Mouse (Mus musculus): Measurements from ENCODE around the gene Mrpl51.

Mrpl51 gene

DNA sequence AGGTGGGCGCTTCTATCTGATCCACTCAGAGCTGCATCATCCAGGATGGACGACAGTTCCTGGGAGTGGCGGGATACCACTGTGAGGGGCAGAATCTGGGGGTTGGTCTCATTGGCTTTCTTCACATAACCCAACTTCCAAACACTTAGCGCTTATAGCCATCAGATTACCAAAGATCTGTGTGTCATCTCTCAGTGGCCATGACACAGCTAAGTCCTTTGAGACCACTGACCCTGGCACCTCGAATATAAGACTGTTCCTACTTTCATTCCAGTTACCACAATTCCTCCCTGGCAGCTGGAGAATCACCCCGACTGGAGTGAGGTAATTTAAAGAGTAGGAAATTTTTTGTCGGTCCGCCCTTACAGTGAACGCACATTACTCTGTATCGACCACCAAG lies 5.4 kb upstream of the Mrpl51 start:
- in situ Hi-C loops (cut with MboI, MseI): loop anchor here (5.0 kb wide), 1 partner anchor 41 kb away; no protein-coding TSS in a partner anchor

DNA sequence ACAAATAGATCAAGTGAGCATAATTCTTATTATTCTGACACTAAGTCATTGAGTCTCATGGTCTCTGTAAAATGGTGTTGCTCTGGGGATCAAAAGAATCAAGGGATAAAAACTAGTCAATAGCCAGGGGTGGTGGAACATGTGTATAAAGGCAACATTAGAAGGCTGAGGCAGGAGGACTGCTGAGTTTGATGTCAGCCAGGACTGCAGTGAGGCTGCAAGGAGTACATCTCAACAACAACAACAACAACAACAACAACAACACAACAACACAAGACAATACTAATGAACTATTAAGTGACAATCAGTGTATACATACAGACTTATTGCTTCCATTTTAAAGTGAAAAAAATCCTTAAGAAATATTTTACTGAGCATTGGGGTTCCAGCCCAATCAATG lies 785 bp upstream of the Mrpl51 start:
- in situ Hi-C loops (cut with MboI, MseI): loop anchor here (5.0 kb wide), 1 partner anchor 81 kb away; no protein-coding TSS in a partner anchor

DNA sequence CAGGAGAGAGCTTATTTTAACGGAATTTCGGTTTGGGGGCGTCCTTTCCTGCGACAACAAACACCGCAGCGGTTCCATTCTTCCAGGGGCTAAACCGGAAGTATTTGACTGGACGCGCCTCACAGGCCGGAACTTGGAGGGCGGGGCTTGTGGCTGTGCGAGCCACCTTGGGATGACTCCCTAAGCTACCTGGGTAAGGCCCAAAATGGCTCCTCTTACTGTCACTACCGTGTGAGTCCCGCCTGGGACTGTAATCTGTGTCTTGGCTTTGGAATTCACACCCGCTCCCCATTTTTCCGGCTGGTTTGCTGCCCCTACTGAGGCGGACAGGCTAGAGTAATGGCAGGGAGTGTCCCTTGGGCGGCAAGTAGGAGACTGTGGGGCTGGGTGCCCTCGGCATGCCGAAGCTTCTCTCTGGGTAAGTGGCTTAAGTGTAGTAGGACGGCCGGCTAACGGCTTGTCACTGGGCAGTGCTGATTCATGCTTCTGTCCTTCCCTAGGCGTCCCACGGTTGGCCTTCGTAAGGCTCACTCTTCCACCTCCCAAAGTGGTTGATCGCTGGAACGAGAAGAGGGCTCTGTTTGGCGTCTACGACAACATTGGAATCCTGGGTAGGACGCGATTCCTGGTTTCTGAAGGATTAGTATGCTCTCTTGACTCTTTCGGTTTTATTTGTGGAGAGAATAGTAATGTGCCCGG lies 564 bp downstream of the Mrpl51 start:
- in situ Hi-C loops (cut with MboI, MseI): loop anchor here (5.0 kb wide), 1 partner anchor 80 kb away; no protein-coding TSS in a partner anchor

DNA sequence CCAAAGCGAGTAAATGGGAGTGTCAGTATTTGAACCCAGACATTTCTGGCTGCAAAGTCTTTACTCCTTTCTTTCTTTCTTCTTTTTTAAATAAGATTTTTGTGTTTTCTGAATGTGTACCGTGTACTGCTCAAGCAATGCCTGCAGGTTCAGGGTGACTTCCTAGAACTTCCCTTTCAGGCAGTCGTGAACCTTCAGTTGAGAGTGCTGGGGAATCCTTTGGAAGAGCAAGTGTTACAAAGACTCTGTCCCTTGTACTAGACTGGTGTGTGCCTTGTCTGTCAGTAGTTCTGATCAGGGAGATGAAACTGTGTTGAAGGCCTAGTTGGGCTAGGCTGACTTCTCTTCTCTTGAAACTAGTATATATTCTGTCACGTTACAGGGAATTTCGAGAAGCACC lies 1.2 kb downstream of the Mrpl51 start:
- in situ Hi-C loops (cut with MboI, MseI): loop anchor here (5.0 kb wide), 1 partner anchor 79 kb away; no protein-coding TSS in a partner anchor

DNA sequence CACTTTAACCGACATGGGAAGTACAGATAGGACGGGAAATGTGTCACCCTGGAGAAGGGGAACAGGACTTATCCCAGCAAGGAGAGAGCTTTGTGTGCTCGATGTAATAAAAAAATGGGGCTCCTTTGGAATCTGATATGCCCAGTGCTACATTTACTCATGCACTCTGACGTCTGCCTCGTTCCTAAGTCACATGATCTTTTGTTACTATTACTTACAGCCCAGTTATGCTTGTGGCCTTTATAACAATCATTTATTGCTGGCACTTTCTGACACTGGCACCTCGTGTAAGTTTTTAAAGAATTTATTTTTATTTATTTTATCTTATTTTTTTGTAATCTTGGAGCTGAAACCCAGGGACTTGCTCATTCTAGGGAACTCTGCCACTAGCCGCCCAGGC lies 1.8 kb downstream of the Mrpl51 start:
- in situ Hi-C loops (cut with MboI, MseI): loop anchor here (5.0 kb wide), 1 partner anchor 79 kb away; no protein-coding TSS in a partner anchor

DNA sequence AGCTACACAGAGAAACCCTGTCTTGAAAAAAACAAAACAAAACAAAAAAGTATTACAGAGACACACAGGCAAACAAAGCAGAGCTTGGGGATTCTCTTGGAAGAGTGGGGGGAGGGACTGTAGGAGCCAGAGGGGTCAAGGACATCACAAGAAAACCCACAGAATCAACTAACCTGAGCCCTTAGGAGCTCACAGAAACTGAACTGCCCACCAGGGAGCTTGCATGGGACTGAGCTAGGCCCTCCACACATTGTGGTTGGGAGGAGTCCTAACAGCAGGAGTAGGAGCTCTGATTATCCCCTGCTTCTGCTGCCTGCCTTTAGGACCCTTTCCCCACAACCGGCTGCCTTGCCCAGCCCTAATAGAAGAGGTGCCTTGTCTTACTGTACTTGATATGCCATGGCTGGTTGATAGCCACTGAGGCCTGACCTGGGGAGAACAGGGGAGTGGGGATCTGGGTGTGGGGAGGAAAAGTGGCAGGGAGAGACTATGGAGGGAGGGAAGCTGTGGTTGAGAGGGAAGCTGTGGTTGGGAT lies 4.0 kb downstream of the Mrpl51 start:
- in situ Hi-C loops (cut with MboI, MseI): no loop called here

DNA sequence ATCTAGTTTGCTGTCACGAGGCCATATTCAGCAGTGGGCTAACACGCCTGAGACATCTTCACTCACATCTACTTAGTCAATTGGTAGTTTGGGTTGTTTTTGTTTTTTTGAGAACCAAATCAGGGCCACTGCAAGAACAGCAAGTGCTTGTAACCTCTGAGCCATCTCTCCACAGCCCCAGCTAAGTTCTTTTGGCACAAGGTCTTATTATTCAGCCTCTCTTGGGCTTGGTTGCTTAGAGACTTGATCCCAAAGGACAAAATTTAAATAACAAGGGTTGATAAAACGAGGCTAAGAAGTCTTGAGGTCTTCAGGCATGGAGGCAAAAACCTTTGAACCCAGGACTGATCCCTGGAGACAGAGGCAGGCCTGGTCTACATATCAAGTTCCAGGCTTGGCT lies 4.7 kb downstream of the Mrpl51 start:
- in situ Hi-C loops (cut with MboI, MseI): no loop called here

DNA sequence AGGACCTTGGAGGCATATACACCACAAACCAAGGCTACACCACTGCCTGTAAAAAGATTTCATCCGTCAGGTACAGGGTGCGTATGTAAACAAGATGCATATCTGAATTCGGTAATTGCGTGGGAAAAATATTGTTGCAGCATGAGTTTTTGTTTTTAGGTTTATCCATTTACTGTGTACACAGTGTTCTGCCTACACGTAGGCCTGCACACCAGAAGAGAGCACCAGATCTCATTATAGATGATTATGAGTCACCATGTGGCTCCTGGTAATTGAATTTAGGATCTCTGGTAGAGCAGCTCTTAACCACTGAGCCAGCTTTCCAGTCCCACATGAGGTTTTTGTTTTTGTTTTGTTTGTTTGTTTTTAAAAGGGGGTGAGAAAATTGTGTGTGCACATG lies 5.6 kb downstream of the Mrpl51 start:
- in situ Hi-C loops (cut with MboI, MseI): no loop called here

DNA sequence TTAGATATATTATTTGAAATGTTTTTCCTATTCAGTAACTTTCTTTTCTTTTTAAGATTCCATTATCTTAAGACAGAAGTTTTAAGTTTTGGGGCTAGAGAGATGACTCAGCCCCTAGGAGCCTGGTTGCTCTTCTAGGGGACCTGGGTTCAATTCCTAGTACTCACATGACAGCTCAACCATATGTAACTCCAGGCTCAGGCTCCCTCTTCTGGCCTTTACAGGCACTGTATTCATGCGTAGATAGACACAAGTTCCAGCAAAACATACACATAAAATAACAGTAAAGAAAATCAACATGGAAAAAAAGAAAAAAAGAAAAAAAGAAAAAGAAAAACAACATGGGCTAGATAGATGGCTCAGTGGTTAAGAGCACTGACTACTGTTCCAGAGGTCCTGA lies 18.8 kb downstream of the Mrpl51 start:
- in situ Hi-C loops (cut with MboI, MseI): no loop called here

DNA sequence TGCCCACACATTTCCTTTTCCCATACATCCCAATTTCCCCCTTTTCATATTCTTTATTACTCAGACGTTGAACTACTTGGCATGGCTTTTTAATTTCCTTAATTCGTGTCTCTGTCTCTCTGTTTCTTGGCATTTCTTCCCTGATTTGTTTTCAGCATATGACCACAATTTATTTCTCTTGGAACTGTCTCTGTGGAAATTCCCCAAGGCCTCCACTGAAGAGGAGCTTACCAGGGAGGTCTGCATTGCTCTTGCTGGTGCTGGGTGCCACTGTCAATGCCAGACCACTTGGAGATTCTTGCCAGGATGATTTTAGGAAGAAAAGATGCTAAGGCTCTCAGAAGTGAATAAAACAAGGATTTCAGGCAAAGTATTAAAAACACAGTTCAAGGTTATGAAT lies 21.0 kb downstream of the Mrpl51 start:
- in situ Hi-C loops (cut with MboI, MseI): no loop called here

DNA sequence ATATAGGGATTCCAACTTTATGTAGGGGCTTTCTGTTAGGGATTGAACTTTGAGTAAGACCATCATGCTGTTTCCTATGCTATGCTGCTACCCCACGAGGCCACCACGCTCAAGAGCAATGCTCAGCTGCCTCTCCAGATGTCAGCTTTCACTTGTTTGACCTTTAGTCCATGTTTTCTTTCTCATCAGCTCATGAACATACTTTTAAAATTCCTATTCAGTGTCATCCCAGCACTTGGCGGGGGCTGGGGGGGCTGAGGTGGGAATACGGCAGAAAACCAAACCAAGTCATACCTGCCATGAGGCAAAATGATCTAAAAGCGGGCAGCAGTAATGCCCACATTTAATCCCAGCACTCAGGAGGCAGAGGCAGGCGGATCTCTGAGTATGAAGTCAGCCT lies 21.5 kb downstream of the Mrpl51 start:
- in situ Hi-C loops (cut with MboI, MseI): no loop called here

DNA sequence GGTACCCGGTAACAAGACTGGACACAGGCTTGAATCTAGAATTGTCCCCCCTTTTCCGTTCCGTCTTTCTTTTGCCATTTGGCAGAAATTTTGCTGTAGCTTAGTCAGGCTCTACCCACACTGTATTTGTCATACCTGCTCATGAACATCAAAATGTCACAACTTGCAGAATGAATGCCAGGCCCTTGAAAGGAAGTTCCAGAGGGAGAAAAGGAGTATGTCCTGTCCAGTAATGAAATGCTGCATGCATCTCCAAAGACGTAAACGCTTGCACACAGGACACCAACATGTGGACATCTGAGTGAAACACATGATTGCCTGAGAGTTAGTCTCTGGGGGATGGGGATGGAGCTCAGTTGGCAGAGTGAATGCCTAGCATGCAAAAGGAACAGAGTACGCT lies 22.1 kb downstream of the Mrpl51 start:
- in situ Hi-C loops (cut with MboI, MseI): no loop called here

DNA sequence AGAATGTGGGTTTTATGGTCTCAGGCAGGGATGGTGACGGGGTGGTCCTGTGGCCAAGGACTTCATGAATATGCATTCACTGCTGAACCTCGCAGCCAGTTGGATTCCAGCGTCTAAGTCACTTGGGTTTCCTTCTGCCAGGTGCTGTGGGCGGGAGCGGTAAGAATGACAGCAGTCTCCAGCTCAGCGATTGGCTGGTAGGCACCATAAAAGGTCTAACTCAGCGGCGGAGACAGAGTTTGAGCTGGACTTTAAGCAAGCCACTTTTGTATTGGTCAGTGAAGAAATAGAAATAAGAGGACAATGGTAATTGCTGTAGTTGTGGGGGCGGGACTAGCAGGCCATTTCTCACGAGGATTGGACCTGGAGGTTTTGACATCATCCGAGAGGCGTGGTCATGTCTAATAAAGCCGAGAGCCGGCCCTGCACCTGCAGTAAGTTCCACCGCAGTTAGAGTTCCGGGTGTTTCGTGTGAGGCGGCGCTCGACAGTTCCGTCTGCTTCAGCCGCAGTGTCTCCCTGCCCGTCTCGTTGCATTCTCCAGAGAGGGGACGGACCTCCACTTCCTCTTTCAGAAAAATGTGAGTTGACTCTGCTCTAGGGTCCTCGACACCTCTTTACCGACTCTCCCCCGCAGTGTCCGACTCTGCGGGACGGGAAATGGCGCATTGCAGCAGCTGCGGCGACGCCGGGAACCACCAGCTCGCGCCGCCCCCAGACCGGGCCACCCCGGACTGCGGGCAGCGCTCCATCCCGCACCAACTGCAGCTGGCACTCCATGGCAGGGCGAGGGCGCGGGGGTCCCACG lies 23.8 kb downstream of the Mrpl51 start, which contains the start of gene Vamp1:
Vamp1 (plus strand) TSS at position 404 of the 807 bp plus-strand sequence.
- in situ Hi-C loops (cut with MboI, MseI): no loop called here

DNA sequence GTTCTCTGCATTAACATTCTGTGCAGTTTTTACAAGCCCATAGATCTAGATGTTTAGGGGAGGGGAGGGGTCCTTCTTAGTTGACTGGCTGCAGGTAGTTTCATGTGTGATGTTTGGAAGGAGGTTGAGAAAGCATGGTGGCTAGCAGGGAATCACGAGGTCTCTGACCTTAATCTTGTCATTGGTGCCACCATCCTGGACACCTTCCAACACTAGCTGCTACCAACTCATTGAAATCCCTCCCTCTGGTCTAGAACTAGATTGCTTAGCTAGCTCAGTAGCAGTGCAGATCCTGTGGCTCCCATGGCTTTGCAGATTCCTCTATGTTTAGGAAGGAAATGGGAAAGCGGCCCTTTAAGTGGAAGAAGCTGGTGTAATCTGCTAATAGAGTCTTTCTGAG lies 25.3 kb downstream of the Mrpl51 start:
- in situ Hi-C loops (cut with MboI, MseI): no loop called here

DNA sequence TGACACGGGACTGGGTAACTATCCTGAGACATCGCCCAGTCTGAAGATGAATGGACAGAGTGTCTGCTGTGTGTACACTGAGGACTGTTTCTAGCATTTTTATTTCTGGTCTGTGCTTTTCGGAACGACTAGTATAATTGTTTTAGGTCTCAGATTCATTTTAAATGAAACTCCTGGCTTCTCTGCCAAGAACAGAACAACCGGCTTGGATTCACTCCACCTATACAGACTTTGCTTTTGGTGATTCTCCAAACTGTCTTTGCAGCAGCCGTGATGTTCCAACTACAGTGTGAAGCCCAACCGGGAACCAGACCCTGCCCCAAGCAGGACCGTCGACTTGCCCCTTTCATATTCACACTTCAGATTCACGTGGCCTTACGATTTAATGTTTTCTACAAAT lies 26.3 kb downstream of the Mrpl51 start:
- in situ Hi-C loops (cut with MboI, MseI): no loop called here

DNA sequence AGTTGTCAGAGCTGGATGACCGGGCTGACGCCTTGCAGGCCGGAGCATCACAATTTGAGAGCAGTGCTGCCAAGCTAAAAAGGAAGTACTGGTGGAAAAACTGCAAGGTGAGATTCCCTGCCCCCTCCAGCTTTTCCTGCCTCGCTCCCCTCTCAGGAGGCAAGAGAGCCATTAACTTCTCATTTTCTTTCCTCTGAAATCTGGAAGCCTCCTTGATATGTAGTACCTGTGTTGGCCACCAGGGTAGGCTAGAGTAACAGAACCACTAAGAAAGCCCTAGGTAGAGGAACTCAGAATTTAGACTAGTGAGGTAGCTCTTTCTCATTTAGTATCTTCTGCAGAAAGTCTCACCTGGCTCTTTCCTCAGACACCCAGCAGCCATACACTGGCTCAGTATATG lies 27.4 kb downstream of the Mrpl51 start:
- in situ Hi-C loops (cut with MboI, MseI): no loop called here

DNA sequence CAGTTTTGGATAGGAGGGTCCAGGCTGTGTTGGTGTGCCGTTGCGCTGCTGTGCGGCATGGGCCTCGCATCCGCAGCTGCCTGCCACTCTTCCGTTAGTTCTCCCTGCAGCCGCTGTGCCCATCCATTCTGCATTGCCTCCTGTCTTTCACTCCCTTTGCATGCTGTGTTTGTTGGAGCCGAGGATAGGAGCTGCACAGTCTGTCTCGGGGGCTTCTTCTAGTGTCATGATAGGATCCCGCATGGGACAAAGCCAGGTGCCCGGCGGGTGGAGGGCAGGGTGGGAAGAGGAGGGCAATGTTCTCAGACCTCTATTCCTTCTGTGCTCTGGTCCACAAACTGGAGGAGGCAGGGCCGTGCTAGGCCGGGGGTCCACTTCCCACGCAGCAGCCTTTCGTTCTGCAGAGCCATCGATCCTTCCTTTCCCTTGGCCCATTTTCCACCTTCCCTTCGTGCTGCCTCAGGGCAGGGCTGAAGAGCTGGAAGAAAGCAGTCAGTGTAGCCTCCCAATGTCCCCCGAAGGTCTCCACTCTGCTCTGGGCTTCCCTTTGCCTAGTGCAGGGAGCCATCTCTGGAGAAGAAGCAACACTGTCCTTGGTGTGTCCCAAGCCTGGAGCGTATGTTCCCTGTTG lies 29.6 kb downstream of the Mrpl51 start:
- in situ Hi-C loops (cut with MboI, MseI): loop anchor here (10.0 kb wide), 1 partner anchor 54 kb away; no protein-coding TSS in a partner anchor

DNA sequence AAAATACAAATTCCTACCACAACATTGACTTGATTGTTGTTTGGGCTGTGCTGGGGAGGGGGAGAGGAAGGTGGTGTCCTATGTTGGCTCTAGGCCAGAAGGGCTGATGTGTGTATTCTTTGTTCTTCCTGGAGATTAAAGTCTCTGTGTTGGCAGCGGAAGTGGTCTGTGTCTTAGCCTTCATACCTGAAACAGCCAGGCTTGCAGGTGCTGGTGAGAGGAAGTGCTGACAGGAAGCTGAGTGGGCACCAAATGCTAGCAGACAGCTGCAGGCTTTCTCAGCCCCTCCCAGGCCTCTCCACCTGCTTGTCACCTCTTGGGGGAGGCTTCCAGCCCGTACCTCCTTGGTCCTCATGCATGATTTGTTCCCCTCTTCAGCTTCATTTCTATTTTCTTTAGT lies 30.5 kb downstream of the Mrpl51 start:
- in situ Hi-C loops (cut with MboI, MseI): loop anchor here (10.0 kb wide), 1 partner anchor 53 kb away; no protein-coding TSS in a partner anchor

DNA sequence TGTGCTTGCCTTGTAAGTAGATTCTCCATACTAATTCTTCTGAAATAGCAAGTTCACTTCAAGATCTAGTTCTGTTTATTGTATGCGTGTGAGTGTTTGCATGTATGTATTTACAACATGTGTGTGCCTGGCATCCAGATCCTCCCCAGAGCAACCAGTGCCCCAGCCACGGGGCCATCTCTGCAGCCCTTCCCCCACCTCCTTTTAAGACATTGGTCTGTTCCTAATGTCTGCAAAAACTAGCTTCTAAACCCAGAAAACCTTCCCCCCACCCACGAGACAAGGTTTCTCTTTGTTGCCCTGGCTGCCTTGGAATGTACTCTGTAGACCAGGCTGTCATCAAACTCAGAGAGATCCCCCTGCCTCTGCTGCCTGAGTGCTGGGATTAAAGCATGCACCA lies 31.0 kb downstream of the Mrpl51 start:
- in situ Hi-C loops (cut with MboI, MseI): loop anchor here (10.0 kb wide), 1 partner anchor 52 kb away; no protein-coding TSS in a partner anchor

DNA sequence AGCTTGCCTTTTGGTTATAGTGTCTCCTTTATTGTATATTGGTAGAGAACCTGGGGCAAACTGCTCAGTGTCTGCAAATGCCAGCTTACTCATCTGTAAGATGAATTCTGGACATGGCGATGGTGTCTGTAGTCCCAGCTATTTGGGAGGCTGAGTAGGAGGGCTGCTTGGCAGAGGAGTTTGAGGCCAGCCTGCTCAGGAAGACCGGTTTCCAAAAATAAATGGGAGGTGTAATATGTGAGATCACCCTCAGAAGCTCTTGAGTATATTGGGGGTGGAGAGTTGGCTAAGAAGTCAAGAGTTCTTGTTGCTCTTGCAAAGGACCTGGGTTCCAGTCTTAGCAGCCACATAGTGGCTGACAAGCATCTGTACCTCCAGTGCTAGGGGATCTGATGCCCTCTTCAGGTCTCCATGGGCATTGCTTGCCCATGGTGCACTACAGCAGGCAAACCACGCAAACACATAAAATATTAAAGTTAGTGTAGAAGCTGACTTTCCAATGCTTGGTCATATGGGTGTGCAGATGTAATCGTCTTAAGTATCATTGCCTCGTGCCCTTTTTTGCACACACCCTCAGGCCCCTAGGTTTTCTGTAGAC lies 34.0 kb downstream of the Mrpl51 start:
- in situ Hi-C loops (cut with MboI, MseI): loop anchor here (5.0 to 10.0 kb wide), 3 partner anchors 38 to 78 kb away; partner anchors contain the start of gene Iffo1

DNA sequence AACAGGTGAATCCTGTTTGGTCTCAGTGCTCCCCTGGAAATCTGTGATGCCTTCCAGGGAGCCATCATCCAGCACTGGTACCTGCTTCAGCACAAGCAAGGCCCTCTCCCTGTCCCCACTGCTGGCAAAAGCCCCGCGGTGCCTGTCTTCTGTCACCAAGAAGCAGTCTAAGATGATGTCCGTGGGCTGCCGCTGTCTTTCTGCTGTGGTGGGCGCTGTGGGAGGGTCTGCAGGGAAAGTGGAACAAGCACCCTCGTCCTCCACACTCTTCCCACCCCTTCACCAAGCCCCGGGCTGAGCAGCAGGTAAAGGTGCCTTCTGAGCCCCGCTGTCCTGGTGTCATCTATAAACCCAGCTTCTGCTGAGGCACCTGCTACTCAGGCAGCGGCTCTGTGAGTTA lies 39.0 kb downstream of the Mrpl51 start:
- in situ Hi-C loops (cut with MboI, MseI): no loop called here

Data from T-helper 1 cell (primary cell).